Mouse (Mus musculus) liver, postnatal 0 days (tissue): ENCODE measurements around the gene Rims3.

Source experiments
- CTCF ChIP-seq: sonication (generic); IDR thresholded peaks from 2 replicates; pipeline ENCODE4 v1.5.1; 2016; ENCODE audit warnings: antibody characterized with exemption, low read depth
- EP300 ChIP-seq: IDR thresholded peaks from 2 replicates; pipeline ENCODE4 v1.6.1; 2016; ENCODE audit warnings: antibody characterized with exemption, low read depth, mild to moderate bottlenecking

DNA sequence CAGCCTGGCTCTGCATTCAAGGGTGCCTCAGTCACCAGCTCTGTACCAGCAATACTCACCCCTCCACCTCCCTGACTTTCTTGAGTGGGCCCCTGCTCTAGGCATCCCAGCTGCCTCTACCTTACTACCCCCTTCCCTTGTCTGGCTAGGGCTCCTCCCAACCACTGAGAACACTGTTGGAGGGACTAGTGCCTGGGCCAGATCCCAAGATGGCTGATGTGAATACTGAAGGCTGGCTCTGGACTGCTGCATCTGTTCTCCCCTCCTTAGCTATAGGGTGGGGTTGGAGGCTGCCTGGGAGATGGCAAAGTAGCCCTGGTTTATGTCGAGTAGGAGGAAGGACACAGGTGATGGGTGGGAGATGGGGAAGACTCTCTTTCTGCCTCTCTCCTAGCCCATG lies 37.9 kb downstream of the Rims3 start:
- TF ChIP-seq EP300 (no peak), CTCF (no peak)
